In the genomic region with DNA sequence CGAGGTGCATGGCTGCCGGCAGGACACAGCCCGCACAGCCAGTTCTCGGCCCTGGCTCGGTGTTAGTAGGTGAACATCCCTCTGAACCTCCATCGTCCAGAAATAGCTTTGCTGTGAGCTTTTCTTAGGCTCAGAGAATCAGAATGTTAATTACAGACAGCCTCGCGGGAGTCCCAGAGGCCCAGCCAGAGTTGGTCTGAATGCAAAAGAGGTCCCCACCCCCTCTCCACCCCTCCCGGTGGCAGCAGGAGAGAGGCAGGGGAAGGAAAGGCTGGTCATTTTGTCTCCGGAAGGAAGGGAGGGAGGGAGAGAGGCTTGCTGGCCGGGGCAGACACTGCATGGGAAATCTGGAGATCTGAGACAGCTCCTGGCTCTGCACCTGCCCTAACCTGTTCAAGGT, we compare ENCODE assay signal across 8 mouse cellular contexts. TPM values are rescaled to one million over a fixed set of nuclear protein-coding genes. Genes with fewer than 3 reads are reported as not detected.
DNase-seq lines count a peak whose midpoint lies in the region; ATAC-seq lines count a peak whose summit lies in the region.

No protein-coding gene starts in this region.

- H3K36me3 ChIP-seq in embryonic facial prominence, embryonic 14.5 days (ENCODE audit: control insufficient read depth, insufficient read depth, low read length), result no peaks in the 10 kb centered on the region
- no peaks in the 10 kb centered on the region for H3K36me3 ChIP-seq in hindbrain, embryonic 11.5 days (ENCODE audit: control insufficient read depth, insufficient read depth, low read length)
- H3K36me3 ChIP-seq in limb, embryonic 11.5 days (ENCODE audit: control insufficient read depth, insufficient read depth, low read length), result no peaks in the 10 kb centered on the region
- H3K36me3 ChIP-seq in neural tube, embryonic 11.5 days (ENCODE audit: control insufficient read depth, insufficient read depth, low read length), result no peaks in the 10 kb centered on the region

- H3K27me3 ChIP-seq in embryonic facial prominence, embryonic 14.5 days (replicated peaks; ENCODE audit: control insufficient read depth, insufficient read depth, low read length), result no peaks in the 10 kb centered on the region
- H3K27me3 ChIP-seq in hindbrain, embryonic 11.5 days (ENCODE audit: control insufficient read depth, insufficient read depth, low read length), result no peaks in the 10 kb centered on the region
- H3K27me3 ChIP-seq in limb, embryonic 11.5 days (ENCODE audit: control insufficient read depth, insufficient read depth, low read length), result 0 out of 2 replicates have a peak, but pooled peaks cover 4% of the 10 kb centered on the region
- no peaks in the 10 kb centered on the region for H3K27me3 ChIP-seq in neural tube, embryonic 11.5 days (ENCODE audit: control insufficient read depth, insufficient read depth, low read length)

- ATAC-seq in embryonic facial prominence, embryonic 14.5 days (ENCODE audit: low read depth), result peak; percentile 26; the same call in 1 of the 2 replicates
- peak; percentile 52 for ATAC-seq in hindbrain, embryonic 11.5 days (ENCODE audit: low FRiP score)
- no peak for ATAC-seq in limb, embryonic 11.5 days (ENCODE audit: insufficient number of reproducible peaks, low FRiP score, low TSS enrichment, low read depth)
- ATAC-seq in neural tube, embryonic 11.5 days (ENCODE audit: insufficient read depth, low FRiP score, low TSS enrichment), result peak; percentile 29; the same call in 1 of the 2 replicates
- ATAC-seq in monocyte, adult 5-6 weeks (replicated peaks; ENCODE audit: insufficient number of reproducible peaks, low FRiP score, low TSS enrichment, poor library complexity, severe bottlenecking), result no peak

- H3K9me3 ChIP-seq in embryonic facial prominence, embryonic 14.5 days (ENCODE audit: control insufficient read depth, low read length), result no peaks in the 10 kb centered on the region
- no peaks in the 10 kb centered on the region for H3K9me3 ChIP-seq in hindbrain, embryonic 11.5 days (ENCODE audit: control insufficient read depth, low read length)
- H3K9me3 ChIP-seq in limb, embryonic 11.5 days (ENCODE audit: control insufficient read depth, low read length), result no peaks in the 10 kb centered on the region
- no peaks in the 10 kb centered on the region for H3K9me3 ChIP-seq in neural tube, embryonic 11.5 days (ENCODE audit: control insufficient read depth, low read length)

- DNase-seq in right cerebral cortex, adult 2 months (ENCODE audit: low spot score in 2 of 2), result peak; percentile 39 to 47
- no peak for DNase-seq in right cerebral cortex, postnatal 14 days
- peak; percentile 77 for DNase-seq in embryonic facial prominence, embryonic 14.5 days (ENCODE audit: low spot score)
- DNase-seq in hindbrain, embryonic 11.5 days (ENCODE audit: low spot score), result peak; percentile 72
- DNase-seq in limb, embryonic 11.5 days (ENCODE audit: low spot score), result peak; percentile 53
- DNase-seq in neural tube, embryonic 11.5 days (ENCODE audit: low spot score), result peak; percentile 69
- DNase-seq in ovary, postnatal 14 days (ENCODE audit: low spot score), result no peak

- no peak overlapping the region for H3K4me3 ChIP-seq in embryonic facial prominence, embryonic 14.5 days (ENCODE audit: low read depth, low read length)
- H3K4me3 ChIP-seq in hindbrain, embryonic 11.5 days (ENCODE audit: low read depth, low read length), result no peak overlapping the region
- no peak overlapping the region for H3K4me3 ChIP-seq in limb, embryonic 11.5 days (ENCODE audit: low read depth, low read length)
- no peak overlapping the region for H3K4me3 ChIP-seq in neural tube, embryonic 11.5 days (ENCODE audit: low read depth, low read length)

- H3K27ac ChIP-seq in embryonic facial prominence, embryonic 14.5 days (replicated peaks; ENCODE audit: low read depth, low read length), result peak overlapping the region; percentile 46; the same call in 1 of the 2 replicates
- H3K27ac ChIP-seq in hindbrain, embryonic 11.5 days (ENCODE audit: low read depth, low read length), result peak overlapping the region; percentile 71
- no peak overlapping the region for H3K27ac ChIP-seq in limb, embryonic 11.5 days (replicated peaks; ENCODE audit: low read depth, low read length)
- H3K27ac ChIP-seq in neural tube, embryonic 11.5 days (ENCODE audit: low read depth, low read length), result peak overlapping the region; percentile 56; the same call in 1 of the 2 replicates

- no peak overlapping the region for H3K9ac ChIP-seq in embryonic facial prominence, embryonic 14.5 days (ENCODE audit: low read depth, low read length)
- H3K9ac ChIP-seq in hindbrain, embryonic 11.5 days (ENCODE audit: low read depth, low read length), result peak overlapping the region; percentile 34
- no peak overlapping the region for H3K9ac ChIP-seq in limb, embryonic 11.5 days (ENCODE audit: low read length)
- peak overlapping the region; percentile 18; the same call in 1 of the 2 replicates for H3K9ac ChIP-seq in neural tube, embryonic 11.5 days (ENCODE audit: low read length)

- 6% methylated on average over 11 of the region's 11 CpGs for WGBS in embryonic facial prominence, embryonic 14.5 days
- 2% methylated on average over 11 of the region's 11 CpGs for WGBS in hindbrain, embryonic 11.5 days
- 3% methylated on average over 11 of the region's 11 CpGs for WGBS in limb, embryonic 11.5 days
- WGBS in neural tube, embryonic 11.5 days, result 5% methylated on average over 11 of the region's 11 CpGs

- H3K4me1 ChIP-seq in embryonic facial prominence, embryonic 14.5 days (ENCODE audit: control insufficient read depth, insufficient read depth, low read length), result peaks cover 63% of the 10 kb centered on the region
- peaks cover 37% of the 10 kb centered on the region for H3K4me1 ChIP-seq in hindbrain, embryonic 11.5 days (replicated peaks; ENCODE audit: control insufficient read depth, insufficient read depth, low read length)
- peaks cover 60% of the 10 kb centered on the region for H3K4me1 ChIP-seq in limb, embryonic 11.5 days (ENCODE audit: control insufficient read depth, insufficient read depth, low read length)
- H3K4me1 ChIP-seq in neural tube, embryonic 11.5 days (ENCODE audit: control insufficient read depth, insufficient read depth, low read length), result peaks cover 51% of the 10 kb centered on the region

- H3K4me2 ChIP-seq in embryonic facial prominence, embryonic 14.5 days (ENCODE audit: low read depth, low read length), result peak overlapping the region; percentile 16; the same call in 1 of the 2 replicates
- peak overlapping the region; percentile 28 for H3K4me2 ChIP-seq in hindbrain, embryonic 11.5 days (replicated peaks; ENCODE audit: low read depth, low read length)
- H3K4me2 ChIP-seq in limb, embryonic 11.5 days (ENCODE audit: low read depth, severe bottlenecking), result no peak overlapping the region
- H3K4me2 ChIP-seq in neural tube, embryonic 11.5 days (ENCODE audit: low read depth), result peak overlapping the region; percentile 7

RNA-seq across cellular contexts. Expression of gene Enho, which starts 8.7 kb away (rescaled TPM):
- polyA plus RNA-seq in embryonic facial prominence, embryonic 14.5 days (2014; fragmentation: Nextera tagmentation; extraction: Ambion mirVana), result 22.7 and 26.0 TPM in 2 replicates
- polyA plus RNA-seq in hindbrain, embryonic 11.5 days (2014; fragmentation: Nextera tagmentation; extraction: Ambion mirVana), result 42.4 and 42.7 TPM in 2 replicates
- 20.8 and 22.5 TPM in 2 replicates for polyA plus RNA-seq in limb, embryonic 11.5 days (2014; fragmentation: Nextera tagmentation; extraction: Ambion mirVana)
- 36.9 and 43.3 TPM in 2 replicates for polyA plus RNA-seq in neural tube, embryonic 11.5 days (2014; fragmentation: Nextera tagmentation; extraction: Ambion mirVana)
- 0.49 to 0.75 TPM in 2 of 3 replicates, not detected in the other for total RNA-seq in monocyte, adult 5-6 weeks (2017)

Comparison
In these comparisons a context has a peak if more than half of its experiments do, and no peak if none do; other contexts are left out.
1. DNase-seq: peak in right cerebral cortex, adult 2 months (2 of 2), embryonic facial prominence, embryonic 14.5 days (single experiment), hindbrain, embryonic 11.5 days (single experiment), limb, embryonic 11.5 days (single experiment) and neural tube, embryonic 11.5 days (single experiment); none in right cerebral cortex, postnatal 14 days (single experiment) and ovary, postnatal 14 days (single experiment).
2. ATAC-seq: peak in embryonic facial prominence, embryonic 14.5 days (single experiment), hindbrain, embryonic 11.5 days (single experiment) and neural tube, embryonic 11.5 days (single experiment); none in limb, embryonic 11.5 days (single experiment) and monocyte, adult 5-6 weeks (single experiment).
3. H3K9ac ChIP-seq: peak in hindbrain, embryonic 11.5 days (single experiment) and neural tube, embryonic 11.5 days (single experiment); none in embryonic facial prominence, embryonic 14.5 days (single experiment) and limb, embryonic 11.5 days (single experiment).